In genomic region chr4:120978221-120978620, GRCm38 (mm10) we compare ENCODE assay signal across 23 mouse cellular contexts. TPM values are rescaled to one million over a fixed set of nuclear protein-coding genes. Genes with fewer than 3 reads are reported as not detected.
DNase-seq lines count a peak whose midpoint lies in the region; ATAC-seq and TF ChIP-seq lines count a peak whose summit lies in the region.
"Had no signal": no experiment of that assay in that cellular context is flagged by ENCODE, and none has a peak within 500 bp of the region (broad histone marks: within the 10 kb centered on the region; RNA-seq: fewer than 3 reads in every experiment).

No protein-coding gene starts in this region.

- ATAC-seq in inflammation-experienced regulatory T-cells, adult 6 months: peak; percentile 46
- peak; percentile 36; the same call in 1 of the 2 replicates for ATAC-seq in neutrophil, adult 5-6 weeks (ENCODE audit: extremely low read depth, insufficient number of reproducible peaks, low FRiP score, poor library complexity, severe bottlenecking)
- no peak for ATAC-seq in forebrain, postnatal 0 days
- no peak for ATAC-seq in erythroid progenitor cell, adult 5-6 weeks (replicated peaks; ENCODE audit: low FRiP score, poor library complexity, severe bottlenecking)
- ATAC-seq: hindbrain, postnatal 0 days; Patski had no signal

- H3K27ac ChIP-seq in CH12.LX (ENCODE audit: insufficient read depth, low read depth): no peak overlapping the region
- H3K27ac ChIP-seq in forebrain, postnatal 0 days (ENCODE audit: low read depth, low read length): no peak overlapping the region
- H3K27ac ChIP-seq: embryonic facial prominence, embryonic 10.5 days; forebrain, embryonic 12.5 days; hindbrain, embryonic 10.5 days; hindbrain, postnatal 0 days; midbrain, embryonic 10.5 days had no signal

- dilution Hi-C loops in CH12.LX (cut with MboI; ENCODE audit: extremely low pct_ligation_motif_present, extremely low pct_unique_long_range_greater_than_20kb, low sequenced_read_pairs): no loop called here

- no peaks in the 10 kb centered on the region for H3K9me3 ChIP-seq in CH12.LX (replicated peaks; ENCODE audit: low read length)
- no peaks in the 10 kb centered on the region for H3K9me3 ChIP-seq in forebrain, postnatal 0 days (ENCODE audit: low read length)
- H3K9me3 ChIP-seq: embryonic facial prominence, embryonic 10.5 days; forebrain, embryonic 12.5 days; hindbrain, embryonic 10.5 days; midbrain, embryonic 10.5 days had no signal

- H3K9ac ChIP-seq in CH12.LX (ENCODE audit: insufficient read depth, low read depth): no peak overlapping the region
- no peak overlapping the region for H3K9ac ChIP-seq in forebrain, postnatal 0 days
- H3K9ac ChIP-seq: forebrain, embryonic 12.5 days had no signal

- no peak for TF ChIP-seq EP300 in CH12.LX (IDR thresholded peaks at IDR 0.05; ENCODE audit: low read length)

- WGBS in forebrain, postnatal 0 days: 93% methylated on average over 3 of the region's 3 CpGs

- no peak for TF ChIP-seq CTCF in CH12.LX (conservative IDR thresholded peaks at IDR 0.05 in 1 of 2, IDR thresholded peaks at IDR 0.05 in 1 of 2; ENCODE audit: low read depth in 2 of 2, low read length in 2 of 2)
- TF ChIP-seq CTCF in forebrain, postnatal 0 days (IDR thresholded peaks at IDR 0.05; ENCODE audit: low read depth): no peak

- peak; percentile 85 for DNase-seq in heart, adult 11 months
- no peak for DNase-seq in heart, postnatal 36 days
- peak; percentile 47 for DNase-seq in CH12.LX (ENCODE audit: extremely low read depth)
- DNase-seq in forebrain, postnatal 0 days: no peak
- no peak for DNase-seq in cerebellum, adult 18-20 months
- DNase-seq: adrenal gland, postnatal 14 days; cerebellum, adult 8-10 months; gastrocnemius, postnatal 10 days; kidney, adult 8-10 months; kidney, postnatal 36 days; lung, adult 18-20 months; lung, postnatal 14 days; right cerebral cortex, postnatal 14 days had no signal

- in situ Hi-C loops in CH12.LX (cut with MboI; ENCODE audit: low pct_ligation_motif_present, low pct_unique_long_range_greater_than_20kb, low sequenced_read_pairs): no loop called here

- H3K4me3 ChIP-seq in CH12.LX (replicated peaks in 1 of 3; ENCODE audit: low read depth in 2 of 3, low read length in 2 of 3, poor library complexity in 1 of 3): no peak overlapping the region
- H3K4me3 ChIP-seq in forebrain, postnatal 0 days (ENCODE audit: low read depth, low read length): no peak overlapping the region
- H3K4me3 ChIP-seq: embryonic facial prominence, embryonic 10.5 days; forebrain, embryonic 12.5 days; hindbrain, embryonic 10.5 days; midbrain, embryonic 10.5 days had no signal

- TF ChIP-seq POLR2A in CH12.LX (IDR thresholded peaks at IDR 0.05; ENCODE audit: low read depth, low read length): no peak

- no peaks in the 10 kb centered on the region for H3K79me2 ChIP-seq in CH12.LX (replicated peaks; ENCODE audit: control insufficient read depth, extremely low read depth, insufficient read depth, poor library complexity, severe bottlenecking)

- intact Hi-C loops in heart, postnatal 36 days (cut with DNase I): no loop called here

- no peaks in the 10 kb centered on the region for H3K27me3 ChIP-seq in CH12.LX (replicated peaks)
- no peaks in the 10 kb centered on the region for H3K27me3 ChIP-seq in forebrain, postnatal 0 days (ENCODE audit: insufficient read depth, low read length)
- H3K27me3 ChIP-seq: forebrain, embryonic 12.5 days; Patski had no signal

- peaks cover 39 to 83% of the 10 kb centered on the region in 2 experiments for H3K36me3 ChIP-seq in CH12.LX (replicated peaks in 1 of 2; ENCODE audit: control insufficient read depth in 1 of 2, insufficient read depth in 1 of 2, low read length in 1 of 2)
- peaks cover 38% of the 10 kb centered on the region for H3K36me3 ChIP-seq in forebrain, postnatal 0 days (ENCODE audit: insufficient read depth)

- TF ChIP-seq RAD21 in CH12.LX (IDR thresholded peaks at IDR 0.05; ENCODE audit: low read depth, low read length): no peak

- H3K4me1 ChIP-seq in CH12.LX (ENCODE audit: control insufficient read depth in 1 of 2, insufficient read depth in 2 of 2): peaks cover 4 to 57% of the 10 kb centered on the region in 2 experiments
- H3K4me1 ChIP-seq in forebrain, postnatal 0 days (ENCODE audit: insufficient read depth): no peaks in the 10 kb centered on the region
- H3K4me1 ChIP-seq: embryonic facial prominence, embryonic 10.5 days; forebrain, embryonic 12.5 days; hindbrain, embryonic 10.5 days; midbrain, embryonic 10.5 days had no signal

- no peak overlapping the region for H3K4me2 ChIP-seq in CH12.LX (ENCODE audit: insufficient read depth, low read depth, poor library complexity, severe bottlenecking)
- H3K4me2 ChIP-seq in forebrain, postnatal 0 days (ENCODE audit: low read depth): no peak overlapping the region
- H3K4me2 ChIP-seq: forebrain, embryonic 12.5 days; liver, embryonic 11.5 days had no signal

TF ChIP-seq in CH12.LX, 34 proteins besides CTCF, POLR2A, EP300 and RAD21:
- TF ChIP-seq IRF4 (IDR thresholded peaks at IDR 0.05; ENCODE audit: low read depth, low read length): 0 out of 2 replicates have a peak, but pooled peaks have one; percentile 24
- no peak for TF ChIP-seq PAX5 (IDR thresholded peaks at IDR 0.05; ENCODE audit: low read length)
- TF ChIP-seq GABPA (IDR thresholded peaks at IDR 0.05; ENCODE audit: insufficient replicate concordance, low read depth, low read length): no peak

RNA-seq across cellular contexts. Expression of gene Zfp69, which starts 26.7 kb away (rescaled TPM):
- 1 to 10 TPM; 1.4 to 1.5 TPM for total RNA-seq in heart, postnatal 36 days (2021)
- total RNA-seq in CH12.LX (2012; rRNA removed): 0.71 and 0.89 TPM in 2 replicates
- total RNA-seq in CH12.LX (2014; rRNA removed): 0.46 and 0.72 TPM in 2 replicates
- 1.3 and 2.2 TPM in 2 replicates for polyA plus RNA-seq in CH12.LX (2012; ENCODE audit: insufficient read length, low read depth)
- polyA plus RNA-seq in inflammation-experienced regulatory T-cells, adult 6 months (2017; shearing (Covaris generic)): 1 to 10 TPM; 1.2 to 2.4 (median 1.8) TPM
- total RNA-seq in neutrophil, adult 5-6 weeks (2017): 4.8 and 10.3 TPM in 2 replicates
- total RNA-seq in forebrain, postnatal 0 days (2014; rRNA removed): 2.6 and 3.1 TPM in 2 replicates
- polyA plus RNA-seq in forebrain, postnatal 0 days (2015; fragmentation: Nextera tagmentation; extraction: Ambion mirVana): 2.5 and 4.5 TPM in 2 replicates
- total RNA-seq in erythroid progenitor cell, adult 5-6 weeks (2015; ENCODE audit: low replicate concordance): not detected in 2 replicates
- total RNA-seq in erythroid progenitor cell, adult 5-6 weeks (2017; ENCODE audit: low replicate concordance): not detected in 2 replicates

RNA-seq across cellular contexts. Expression of gene Smap2, which starts 38.8 kb away (rescaled TPM):
- 10 to 100 TPM; 40.0 to 47.7 TPM for total RNA-seq in heart, postnatal 36 days (2021)
- total RNA-seq in CH12.LX (2012; rRNA removed) (27.4 and 29.1 TPM in 2 replicates), CH12.LX (2014; rRNA removed) (20.0 and 20.1 TPM in 2 replicates)
- 110 and 111 TPM in 2 replicates for polyA plus RNA-seq in CH12.LX (2012; ENCODE audit: insufficient read length, low read depth)
- polyA plus RNA-seq in inflammation-experienced regulatory T-cells, adult 6 months (2017; shearing (Covaris generic)): 10 to 100 TPM; 39.3 to 42.2 (median 40.5) TPM
- 209 and 239 TPM in 2 replicates for total RNA-seq in neutrophil, adult 5-6 weeks (2017)
- total RNA-seq in forebrain, postnatal 0 days (2014; rRNA removed): 86.8 and 92.0 TPM in 2 replicates
- polyA plus RNA-seq in forebrain, postnatal 0 days (2015; fragmentation: Nextera tagmentation; extraction: Ambion mirVana): 41.3 and 49.7 TPM in 2 replicates
- 44.0 and 57.3 TPM in 2 replicates for total RNA-seq in erythroid progenitor cell, adult 5-6 weeks (2015; ENCODE audit: low replicate concordance)
- total RNA-seq in erythroid progenitor cell, adult 5-6 weeks (2017; ENCODE audit: low replicate concordance): 28.8 and 31.5 TPM in 2 replicates

RNA-seq across cellular contexts. Expression of gene Exo5, which starts 53.4 kb away (rescaled TPM):
- total RNA-seq in heart, postnatal 36 days (2021): 1 to 10 TPM; 2.7 to 5.0 TPM
- total RNA-seq in CH12.LX (2012; rRNA removed) (13.4 and 13.9 TPM in 2 replicates), CH12.LX (2014; rRNA removed) (17.4 and 23.0 TPM in 2 replicates)
- 24.0 and 25.3 TPM in 2 replicates for polyA plus RNA-seq in CH12.LX (2012; ENCODE audit: insufficient read length, low read depth)
- 10 to 100 TPM; 28.4 to 30.8 (median 30.0) TPM for polyA plus RNA-seq in inflammation-experienced regulatory T-cells, adult 6 months (2017; shearing (Covaris generic))
- 10.8 and 16.9 TPM in 2 replicates for total RNA-seq in neutrophil, adult 5-6 weeks (2017)
- total RNA-seq in forebrain, postnatal 0 days (2014; rRNA removed): 15.6 and 15.7 TPM in 2 replicates
- 16.0 and 18.7 TPM in 2 replicates for polyA plus RNA-seq in forebrain, postnatal 0 days (2015; fragmentation: Nextera tagmentation; extraction: Ambion mirVana)
- total RNA-seq in erythroid progenitor cell, adult 5-6 weeks (2015; ENCODE audit: low replicate concordance): 9.4 and 10.1 TPM in 2 replicates
- 3.5 and 4.2 TPM in 2 replicates for total RNA-seq in erythroid progenitor cell, adult 5-6 weeks (2017; ENCODE audit: low replicate concordance)

Comparison
In these comparisons a context has a peak if more than half of its experiments do, and no peak if none do; other contexts are left out.
1. DNase-seq: peak in heart, adult 11 months (single experiment) and CH12.LX (single experiment); none in heart, postnatal 36 days (0 of 2), forebrain, postnatal 0 days (single experiment) and cerebellum, adult 18-20 months (0 of 2).
2. ATAC-seq: peak in inflammation-experienced regulatory T-cells, adult 6 months (single experiment) and neutrophil, adult 5-6 weeks (single experiment); none in forebrain, postnatal 0 days (single experiment) and erythroid progenitor cell, adult 5-6 weeks (single experiment).